In the genomic region with DNA sequence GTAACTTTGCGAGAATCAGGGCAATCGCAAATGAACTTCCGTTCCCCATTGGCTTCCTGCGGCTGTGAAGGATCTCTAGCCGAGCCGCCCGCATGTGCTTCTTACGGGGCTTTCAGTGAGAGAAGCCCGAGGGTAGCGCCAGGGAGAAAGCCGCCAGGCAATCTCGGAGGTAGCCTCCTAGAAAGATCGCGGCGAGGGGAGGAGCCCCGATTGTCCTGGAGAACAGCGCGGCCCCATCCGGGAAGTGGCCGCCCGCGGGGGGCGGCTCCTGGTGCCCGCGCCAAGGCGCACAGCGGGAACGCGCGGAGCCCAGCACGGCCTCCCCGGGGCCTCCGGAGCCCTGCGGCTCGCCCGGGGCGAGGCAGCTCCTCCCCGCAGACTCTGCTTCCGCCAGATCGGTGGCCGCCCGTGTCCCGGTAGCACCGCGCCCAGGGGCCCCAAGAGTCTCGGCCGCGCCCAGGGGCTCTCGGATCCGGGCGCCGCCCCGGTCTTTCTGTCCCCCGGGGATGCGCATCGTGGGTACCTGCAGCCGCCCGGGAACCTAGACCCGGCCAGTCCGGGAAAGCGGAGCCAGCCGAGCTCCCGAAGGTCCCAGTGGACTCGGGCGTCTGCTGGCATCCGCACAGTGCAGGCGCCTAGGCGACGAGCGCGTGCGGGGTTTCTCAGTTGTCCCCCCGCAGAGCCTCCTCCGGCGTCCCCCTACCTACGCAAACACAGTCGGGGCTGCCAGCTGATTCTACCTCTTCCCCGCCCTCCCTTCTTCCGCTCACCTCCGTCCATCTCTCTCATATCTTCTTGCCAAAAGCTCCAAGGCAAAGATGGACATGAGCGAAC, we compare ENCODE assay signal across 8 mouse cellular contexts.
DNase-seq lines count a peak whose midpoint lies in the region; ATAC-seq and TF ChIP-seq lines count a peak whose summit lies in the region.

No protein-coding gene starts in this region.

- intact Hi-C loops in heart, postnatal 14 days (cut with DNase I) = loop anchor here (2.0 to 5.0 kb wide), 3 partner anchors 98 to 277 kb away; no protein-coding TSS in a partner anchor

- no peaks in the 10 kb centered on the region for H3K9me3 ChIP-seq in E14TG2a.4 (ENCODE audit: low read length)
- no peaks in the 10 kb centered on the region for H3K9me3 ChIP-seq in forebrain, embryonic 14.5 days (replicated peaks; ENCODE audit: control insufficient read depth, low read length)
- no peaks in the 10 kb centered on the region for H3K9me3 ChIP-seq in liver, postnatal 0 days (ENCODE audit: low read length)
- H3K9me3 ChIP-seq in neural tube, embryonic 14.5 days (ENCODE audit: control insufficient read depth, low read length) = no peaks in the 10 kb centered on the region

- peak; percentile 86 for ATAC-seq in forebrain, embryonic 14.5 days
- peak; percentile 85 for ATAC-seq in liver, postnatal 0 days
- peak; percentile 88 for ATAC-seq in neural tube, embryonic 14.5 days (ENCODE audit: low read depth)

- H3K27me3 ChIP-seq in E14TG2a.4 (ENCODE audit: insufficient read depth, low read length) = peaks cover 41% of the 10 kb centered on the region
- H3K27me3 ChIP-seq in forebrain, embryonic 14.5 days (replicated peaks; ENCODE audit: control insufficient read depth, insufficient read depth, low read length) = no peaks in the 10 kb centered on the region
- H3K27me3 ChIP-seq in liver, postnatal 0 days (ENCODE audit: insufficient read depth, low read length) = peaks cover 10% of the 10 kb centered on the region; the same call in 1 of the 2 replicates
- H3K27me3 ChIP-seq in neural tube, embryonic 14.5 days (ENCODE audit: control insufficient read depth, insufficient read depth, low read length) = no peaks in the 10 kb centered on the region

- peak overlapping the region; percentile 90 for H3K27ac ChIP-seq in forebrain, embryonic 14.5 days (ENCODE audit: low read depth, low read length)
- H3K27ac ChIP-seq in liver, postnatal 0 days (ENCODE audit: low read depth) = peak overlapping the region; percentile 77
- peak overlapping the region; percentile 79 for H3K27ac ChIP-seq in neural tube, embryonic 14.5 days (ENCODE audit: low read depth, low read length)

- H3K9ac ChIP-seq in forebrain, embryonic 14.5 days (ENCODE audit: low read length) = peak overlapping the region; percentile 85
- peak overlapping the region; percentile 66 for H3K9ac ChIP-seq in liver, postnatal 0 days (replicated peaks)
- H3K9ac ChIP-seq in neural tube, embryonic 14.5 days (replicated peaks; ENCODE audit: low read depth, low read length) = peak overlapping the region; percentile 73

- H3K4me3 ChIP-seq in E14TG2a.4 (replicated peaks; ENCODE audit: low read length) = peak overlapping the region; percentile 84
- H3K4me3 ChIP-seq in forebrain, embryonic 14.5 days (ENCODE audit: low read depth, low read length) = peak overlapping the region; percentile 59
- peak overlapping the region; percentile 65 for H3K4me3 ChIP-seq in liver, postnatal 0 days (ENCODE audit: low read depth, low read length)
- H3K4me3 ChIP-seq in neural tube, embryonic 14.5 days (ENCODE audit: low read depth, low read length) = peak overlapping the region; percentile 67

- no peak for TF ChIP-seq EP300 in liver, postnatal 0 days (IDR thresholded peaks at IDR 0.05; ENCODE audit: low read depth)

- peaks cover 16% of the 10 kb centered on the region for H3K4me1 ChIP-seq in E14TG2a.4 (replicated peaks; ENCODE audit: low read depth, low read length)
- H3K4me1 ChIP-seq in forebrain, embryonic 14.5 days (ENCODE audit: control insufficient read depth, insufficient read depth, low read length) = peaks cover 6% of the 10 kb centered on the region; the same call in 1 of the 2 replicates
- H3K4me1 ChIP-seq in liver, postnatal 0 days (ENCODE audit: insufficient read depth) = peaks cover 8% of the 10 kb centered on the region; the same call in 1 of the 2 replicates
- no peaks in the 10 kb centered on the region for H3K4me1 ChIP-seq in neural tube, embryonic 14.5 days (ENCODE audit: control insufficient read depth, insufficient read depth, low read length)

- TF ChIP-seq CTCF in E14TG2a.4 (conservative IDR thresholded peaks at IDR 0.05; ENCODE audit: low read length) = no peak
- no peak for TF ChIP-seq CTCF in liver, postnatal 0 days (IDR thresholded peaks at IDR 0.05; ENCODE audit: low read depth)

- under 1% methylated on average over 81 of the region's 81 CpGs for WGBS in forebrain, embryonic 14.5 days
- 1% methylated on average over 70 of the region's 81 CpGs for WGBS in liver, postnatal 0 days (ENCODE audit: insufficient replicate concordance)
- under 1% methylated on average over 71 of the region's 81 CpGs for WGBS in neural tube, embryonic 14.5 days

- DNase-seq in c-Kit-positive CD71-positive TER-119-positive erythroid progenitor cells, embryonic 14.5 days (ENCODE audit: low spot score) = peak; percentile 7
- DNase-seq in forebrain, embryonic 14.5 days (ENCODE audit: low spot score) = peak; percentile 90
- peak; percentile 80 to 87 for DNase-seq in heart, postnatal 14 days
- DNase-seq in layer of hippocampus, adult 11-12 months (ENCODE audit: low spot score) = peak; percentile 62
- DNase-seq in liver, postnatal 0 days = peak; percentile 65
- DNase-seq in testis, postnatal 10 days (ENCODE audit: low spot score) = peak; percentile 86

- H3K36me3 ChIP-seq in E14TG2a.4 (ENCODE audit: insufficient read depth, low read length) = no peaks in the 10 kb centered on the region
- H3K36me3 ChIP-seq in forebrain, embryonic 14.5 days (ENCODE audit: control insufficient read depth, insufficient read depth, low read length) = no peaks in the 10 kb centered on the region
- H3K36me3 ChIP-seq in liver, postnatal 0 days (replicated peaks; ENCODE audit: insufficient read depth, low read length) = no peaks in the 10 kb centered on the region
- no peaks in the 10 kb centered on the region for H3K36me3 ChIP-seq in neural tube, embryonic 14.5 days (ENCODE audit: control insufficient read depth, insufficient read depth, low read length)

- peak overlapping the region; percentile 99 for H3K4me2 ChIP-seq in forebrain, embryonic 14.5 days (ENCODE audit: low read length)
- H3K4me2 ChIP-seq in liver, postnatal 0 days (ENCODE audit: low read depth, low read length) = peak overlapping the region; percentile 94
- H3K4me2 ChIP-seq in neural tube, embryonic 14.5 days (ENCODE audit: low read depth, low read length) = peak overlapping the region; percentile 74

Comparison
In these comparisons a context has a peak if more than half of its experiments do, and no peak if none do; other contexts are left out.
1. Peak in every context shown above with its lines: DNase-seq, ATAC-seq, H3K4me3 ChIP-seq and H3K27ac ChIP-seq.
2. DNase-seq: peak in every context shown above with its lines; median percentile 90 in forebrain, embryonic 14.5 days; 86 in testis, postnatal 10 days; 84 in heart, postnatal 14 days; 65 in liver, postnatal 0 days; 62 in layer of hippocampus, adult 11-12 months; 7 in c-Kit-positive CD71-positive TER-119-positive erythroid progenitor cells, embryonic 14.5 days.